Mouse (Mus musculus): ENCODE data around the gene Auh. TPM values are rescaled to one million over a fixed set of nuclear protein-coding genes. Genes with fewer than 3 reads are reported as not detected.

Gene Auh
- polyA plus RNA-seq, 1 experiment from 2014 or later = 26.8 TPM

- Histone ChIP-seq H3K27me3 (ENCODE audit: poor library complexity, severe bottlenecking) (no peaks in the 10 kb centered on the region), H3K36me3 (replicated peaks) (0 out of 2 replicates have a peak, but pooled peaks cover 6% of the 10 kb centered on the region), H3K4me1 (peaks cover 31% of the 10 kb centered on the region), H3K9me3 (no peaks in the 10 kb centered on the region), H3K27ac (no peak overlapping the region), H3K4me3 (no peak overlapping the region)
- DNase-seq (ENCODE audit: extremely low spot score, low spot score) = no peak
- WGBS = 71% methylated on average over 10 of the region's 10 CpGs
These were observed 37.4 kb downstream of the Auh start for GRCm38 (mm10) chr13:52892065-52892503.

DNA sequence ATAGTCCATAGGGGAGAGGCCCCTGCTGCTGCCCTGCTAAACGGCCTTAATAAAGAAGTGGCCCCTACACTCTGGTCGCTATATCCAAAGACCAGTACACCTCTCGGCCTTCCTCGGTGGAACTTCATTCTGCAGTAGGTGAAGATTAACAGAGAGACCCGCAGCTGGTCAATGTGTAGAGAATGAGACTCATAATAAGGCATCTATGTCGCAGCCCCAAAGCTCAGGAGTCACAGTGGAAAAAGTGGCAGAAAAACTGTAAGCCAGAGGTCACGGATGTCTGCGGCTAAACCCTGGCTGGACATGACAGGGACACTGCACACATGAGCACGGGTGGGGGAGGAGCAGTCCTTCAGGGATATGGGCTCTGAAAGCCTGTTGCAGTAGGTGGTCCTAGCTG lies 39.2 kb downstream of the Auh start:
- DNase-seq (ENCODE audit: extremely low spot score, low spot score) = no peak

GRCm38 (mm10) chr13:52886779-52887178 lies 42.7 kb downstream of the Auh start:
- no peak for DNase-seq (ENCODE audit: extremely low spot score, low spot score)
- 90% methylated on average over 7 of the region's 7 CpGs for WGBS
- H3K27me3 ChIP-seq (ENCODE audit: poor library complexity, severe bottlenecking) = no peaks in the 10 kb centered on the region
- H3K27ac ChIP-seq = no peak overlapping the region
- H3K36me3 ChIP-seq (replicated peaks) = no peaks in the 10 kb centered on the region
- peaks cover 30% of the 10 kb centered on the region for H3K4me1 ChIP-seq
- H3K9me3 ChIP-seq = no peaks in the 10 kb centered on the region
- no peak overlapping the region for H3K4me3 ChIP-seq

More for the DNA sequence above, 39.2 kb downstream of the Auh start:
- no peaks in the 10 kb centered on the region for H3K36me3 ChIP-seq (replicated peaks)
- H3K27me3 ChIP-seq (ENCODE audit: poor library complexity, severe bottlenecking) = no peaks in the 10 kb centered on the region
- no peaks in the 10 kb centered on the region for H3K9me3 ChIP-seq
- no peak overlapping the region for H3K27ac ChIP-seq
- no peak overlapping the region for H3K4me3 ChIP-seq
- peaks cover 31% of the 10 kb centered on the region for H3K4me1 ChIP-seq
- WGBS = 88% methylated on average over 9 of the region's 9 CpGs

GRCm38 (mm10) chr13:52883960-52884326 lies 45.5 kb downstream of the Auh start:
- Histone ChIP-seq H3K4me1 (peaks cover 27% of the 10 kb centered on the region), H3K27ac (no peak overlapping the region), H3K36me3 (replicated peaks) (no peaks in the 10 kb centered on the region), H3K9me3 (no peaks in the 10 kb centered on the region), H3K4me3 (no peak overlapping the region), H3K27me3 (ENCODE audit: poor library complexity, severe bottlenecking) (no peaks in the 10 kb centered on the region)
- 79% methylated on average over 4 of the region's 4 CpGs for WGBS
- DNase-seq (ENCODE audit: extremely low spot score, low spot score) = no peak

DNA sequence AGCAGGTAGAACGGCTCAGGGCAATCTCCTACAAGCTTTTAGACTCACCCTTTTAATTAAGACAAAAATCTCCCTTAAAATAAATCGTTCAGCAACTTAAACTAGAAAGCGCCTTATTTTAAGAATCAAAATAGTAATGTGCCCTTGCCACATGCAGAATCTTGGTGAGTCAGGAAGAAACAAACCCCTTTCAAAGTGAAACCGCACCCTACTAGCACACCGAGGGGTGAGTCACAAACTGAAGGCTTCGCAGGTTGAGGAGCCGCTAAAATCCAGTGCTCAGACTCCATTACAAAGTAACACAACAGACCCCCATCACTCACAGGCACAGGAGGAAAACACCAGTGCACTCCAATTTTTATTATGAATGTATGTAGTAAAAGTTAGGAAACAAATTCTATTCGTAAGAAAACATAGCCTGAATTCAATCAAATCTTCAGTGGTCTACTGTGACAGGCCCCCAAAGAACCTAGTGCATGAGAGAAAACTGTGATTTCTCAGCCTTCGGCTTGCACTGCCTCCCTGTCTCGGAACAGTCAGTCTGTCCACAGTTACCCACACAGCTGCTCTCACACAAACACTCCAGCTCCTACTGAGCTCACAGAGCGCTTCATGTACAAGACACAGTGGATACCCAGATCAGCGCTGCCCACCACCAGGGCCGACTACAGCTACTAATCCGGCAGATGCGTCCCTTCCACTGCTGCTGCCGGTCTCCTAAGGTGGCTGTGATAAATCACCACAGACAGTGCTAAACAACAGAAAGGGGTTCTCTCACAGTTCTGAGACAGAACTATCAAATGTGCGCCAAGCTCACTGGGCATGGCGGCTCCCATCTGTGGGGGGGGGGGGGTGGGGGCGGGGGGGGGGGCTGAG lies 46.2 kb downstream of the Auh start:
- no peak for DNase-seq (ENCODE audit: extremely low spot score, low spot score)
- H3K27ac ChIP-seq = no peak overlapping the region
- H3K4me3 ChIP-seq = no peak overlapping the region
- no peaks in the 10 kb centered on the region for H3K9me3 ChIP-seq
- 82% methylated on average over 18 of the region's 19 CpGs for WGBS
- H3K27me3 ChIP-seq (ENCODE audit: poor library complexity, severe bottlenecking) = no peaks in the 10 kb centered on the region
- H3K36me3 ChIP-seq (replicated peaks) = no peaks in the 10 kb centered on the region
- H3K4me1 ChIP-seq = peaks cover 31% of the 10 kb centered on the region

DNA sequence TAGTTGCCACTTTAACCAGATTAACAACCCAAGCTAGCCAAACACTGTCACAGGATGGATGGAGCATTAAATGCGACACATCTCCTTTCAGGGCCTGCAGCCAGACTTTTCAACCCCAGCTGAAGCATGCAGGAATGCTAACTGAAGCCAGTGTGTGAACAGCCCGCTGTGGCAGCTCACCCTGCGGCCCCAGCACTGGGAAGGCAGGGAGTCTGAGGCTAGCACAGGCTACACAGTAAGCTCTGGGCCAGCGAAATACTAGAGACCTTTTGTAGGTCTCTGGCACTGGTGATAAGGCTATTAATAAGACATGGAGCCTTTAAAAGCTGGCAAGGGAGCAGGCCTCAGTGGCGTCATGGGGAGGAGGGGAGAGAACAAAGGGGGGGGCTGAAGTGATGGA lies 49.1 kb downstream of the Auh start:
- WGBS = 50% methylated on average over 5 of the region's 5 CpGs
- peaks cover 25% of the 10 kb centered on the region for H3K4me1 ChIP-seq
- H3K4me3 ChIP-seq = no peak overlapping the region
- no peak overlapping the region for H3K27ac ChIP-seq
- no peak for DNase-seq (ENCODE audit: extremely low spot score, low spot score)
- no peaks in the 10 kb centered on the region for H3K36me3 ChIP-seq (replicated peaks)
- no peaks in the 10 kb centered on the region for H3K9me3 ChIP-seq
- no peaks in the 10 kb centered on the region for H3K27me3 ChIP-seq (ENCODE audit: poor library complexity, severe bottlenecking)

DNA sequence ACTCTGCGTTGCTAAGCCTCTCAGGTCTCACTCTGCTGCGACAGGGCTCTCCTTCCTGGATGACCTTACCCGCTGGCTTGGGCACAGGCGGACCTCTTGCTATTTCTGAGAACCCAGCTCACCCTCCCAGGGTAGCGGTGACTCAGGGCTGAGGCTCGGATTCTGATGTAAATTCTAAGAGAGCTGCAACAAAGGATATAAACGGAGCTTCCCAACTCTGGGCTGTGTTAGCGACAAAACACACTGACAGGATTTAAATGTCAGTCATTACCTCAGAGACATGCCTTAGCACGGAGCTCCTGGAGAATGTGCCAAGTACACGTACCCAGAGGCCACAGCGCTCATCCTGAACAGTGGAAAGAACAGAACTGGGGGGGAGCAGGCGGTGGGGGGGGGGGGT lies 49.6 kb downstream of the Auh start:
- no peaks in the 10 kb centered on the region for H3K9me3 ChIP-seq
- no peaks in the 10 kb centered on the region for H3K27me3 ChIP-seq (ENCODE audit: poor library complexity, severe bottlenecking)
- H3K27ac ChIP-seq = peak overlapping the region; percentile 44
- H3K36me3 ChIP-seq (replicated peaks) = no peaks in the 10 kb centered on the region
- no peak overlapping the region for H3K4me3 ChIP-seq
- H3K4me1 ChIP-seq = peaks cover 25% of the 10 kb centered on the region
- DNase-seq (ENCODE audit: extremely low spot score, low spot score) = no peak
- 41% methylated on average over 12 of the region's 12 CpGs for WGBS

- Histone ChIP-seq H3K27ac (peak overlapping the region; percentile 44), H3K27me3 (ENCODE audit: poor library complexity, severe bottlenecking) (no peaks in the 10 kb centered on the region), H3K4me3 (no peak overlapping the region), H3K36me3 (replicated peaks) (no peaks in the 10 kb centered on the region), H3K4me1 (peaks cover 25% of the 10 kb centered on the region), H3K9me3 (no peaks in the 10 kb centered on the region)
- DNase-seq (ENCODE audit: extremely low spot score, low spot score) = no peak
- 80% methylated on average over 9 of the region's 9 CpGs for WGBS
These were observed 50.2 kb downstream of the Auh start for GRCm38 (mm10) chr13:52879291-52879690.

- 0 out of 2 replicates have a peak overlapping the region, but pooled peaks have one; percentile 44 for H3K27ac ChIP-seq
- no peaks in the 10 kb centered on the region for H3K27me3 ChIP-seq (ENCODE audit: poor library complexity, severe bottlenecking)
- WGBS = 58% methylated on average over 7 of the region's 7 CpGs
- H3K9me3 ChIP-seq = no peaks in the 10 kb centered on the region
- H3K4me3 ChIP-seq = no peak overlapping the region
- DNase-seq (ENCODE audit: extremely low spot score, low spot score) = no peak
- no peaks in the 10 kb centered on the region for H3K36me3 ChIP-seq (replicated peaks)
- H3K4me1 ChIP-seq = peaks cover 24% of the 10 kb centered on the region
These were observed 50.7 kb downstream of the Auh start for GRCm38 (mm10) chr13:52878823-52879222.

DNA sequence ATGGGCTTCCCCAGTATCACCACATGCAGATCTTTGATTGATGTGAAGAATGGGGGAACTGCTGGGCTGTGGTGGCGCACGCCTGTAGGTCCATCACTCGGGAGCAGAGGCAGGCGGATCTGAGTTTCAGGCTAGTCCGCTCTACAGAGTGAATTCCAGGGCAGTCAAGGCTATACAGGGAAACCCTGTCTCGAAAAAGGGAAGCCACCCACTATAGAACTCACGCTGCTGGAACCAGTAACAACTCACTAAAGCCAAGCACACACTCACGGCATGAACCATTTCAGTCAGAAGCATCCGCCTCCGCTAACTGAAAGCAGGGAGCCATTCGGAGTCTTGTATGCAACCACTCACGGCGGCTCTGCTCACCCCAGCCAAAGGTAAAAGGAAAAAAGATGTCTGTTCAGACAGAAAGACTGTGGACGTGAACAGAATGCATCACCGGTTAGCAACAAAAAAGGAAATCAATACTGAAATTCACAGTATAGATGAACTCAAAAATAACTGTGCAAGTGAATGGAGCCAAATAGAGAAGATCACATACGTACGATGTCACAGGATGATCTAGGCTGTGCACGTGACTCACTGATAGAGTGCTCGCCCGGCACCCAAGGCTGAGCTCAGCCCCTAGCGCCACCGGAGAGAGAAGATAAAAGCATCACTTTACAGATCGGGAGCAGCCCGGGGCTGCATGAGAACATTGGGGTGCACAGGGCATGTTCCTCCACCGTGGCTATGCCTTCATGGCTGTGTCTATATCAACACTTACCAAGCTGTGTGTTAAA lies 53.7 kb downstream of the Auh start:
- WGBS = 85% methylated on average over 25 of the region's 25 CpGs
- H3K36me3 ChIP-seq (replicated peaks) = no peaks in the 10 kb centered on the region
- no peaks in the 10 kb centered on the region for H3K27me3 ChIP-seq (ENCODE audit: poor library complexity, severe bottlenecking)
- peaks cover 21% of the 10 kb centered on the region for H3K4me1 ChIP-seq
- H3K9me3 ChIP-seq = no peaks in the 10 kb centered on the region
- no peak overlapping the region for H3K27ac ChIP-seq
- no peak overlapping the region for H3K4me3 ChIP-seq
- no peak for DNase-seq (ENCODE audit: extremely low spot score, low spot score)

- 89% methylated on average over 6 of the region's 6 CpGs for WGBS
These were observed 54.4 kb downstream of the Auh start for GRCm38 (mm10) chr13:52875089-52875488.

DNA sequence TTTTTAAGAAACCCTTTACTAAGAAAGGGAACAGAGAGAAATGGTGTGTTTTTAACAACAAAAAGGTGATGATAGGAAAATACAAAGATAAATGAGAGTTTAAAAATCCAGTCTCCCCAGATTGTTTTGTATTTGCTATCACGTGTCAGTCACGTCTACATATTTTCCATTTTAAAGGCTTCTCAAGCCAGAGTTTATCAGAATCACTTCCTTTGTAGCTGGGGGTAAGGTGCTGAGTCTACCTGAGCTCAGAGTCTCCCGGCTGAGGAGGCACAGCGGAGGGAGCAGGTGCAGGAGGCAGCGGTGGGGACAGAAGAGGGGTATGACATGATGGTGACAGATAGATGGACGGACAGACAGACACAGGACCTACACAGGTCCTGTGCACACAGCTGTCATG lies 55.1 kb downstream of the Auh start:
- Histone ChIP-seq H3K4me1 (peaks cover 8% of the 10 kb centered on the region), H3K36me3 (replicated peaks) (no peaks in the 10 kb centered on the region), H3K9me3 (no peaks in the 10 kb centered on the region), H3K4me3 (no peak overlapping the region), H3K27ac (no peak overlapping the region), H3K27me3 (ENCODE audit: poor library complexity, severe bottlenecking) (no peaks in the 10 kb centered on the region)
- no peak for DNase-seq (ENCODE audit: extremely low spot score, low spot score)
- 88% methylated on average over 6 of the region's 6 CpGs for WGBS

More at GRCm38 (mm10) chr13:52875089-52875488, 54.4 kb downstream of the Auh start:
- H3K9me3 ChIP-seq = no peaks in the 10 kb centered on the region
- no peak overlapping the region for H3K27ac ChIP-seq
- H3K4me3 ChIP-seq = no peak overlapping the region
- no peaks in the 10 kb centered on the region for H3K27me3 ChIP-seq (ENCODE audit: poor library complexity, severe bottlenecking)
- H3K4me1 ChIP-seq = peaks cover 15% of the 10 kb centered on the region
- no peak for DNase-seq (ENCODE audit: extremely low spot score, low spot score)
- no peaks in the 10 kb centered on the region for H3K36me3 ChIP-seq (replicated peaks)

DNA sequence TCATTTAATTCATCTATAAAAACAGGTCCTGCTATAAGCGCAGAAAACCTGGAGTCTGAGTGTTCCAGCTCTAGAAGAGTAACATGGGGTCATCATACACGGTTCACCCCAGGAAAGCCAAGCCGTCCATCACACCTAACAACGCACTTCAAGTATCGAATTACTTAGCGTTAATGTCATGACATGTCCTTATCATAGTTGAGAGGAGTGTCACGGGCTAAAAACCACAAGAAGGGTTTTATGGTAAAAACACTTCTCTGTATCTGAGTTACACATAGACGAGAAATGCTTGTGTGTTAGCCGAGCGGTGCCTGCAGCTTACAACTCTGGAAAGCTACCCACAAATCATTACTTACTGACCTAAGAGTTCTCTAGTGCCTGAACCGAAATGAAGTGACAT lies 55.6 kb downstream of the Auh start:
- peaks cover 4% of the 10 kb centered on the region for H3K4me1 ChIP-seq
- no peak overlapping the region for H3K27ac ChIP-seq
- no peak overlapping the region for H3K4me3 ChIP-seq
- no peaks in the 10 kb centered on the region for H3K9me3 ChIP-seq
- no peaks in the 10 kb centered on the region for H3K27me3 ChIP-seq (ENCODE audit: poor library complexity, severe bottlenecking)
- no peak for DNase-seq (ENCODE audit: extremely low spot score, low spot score)
- H3K36me3 ChIP-seq (replicated peaks) = no peaks in the 10 kb centered on the region
- WGBS = 89% methylated on average over 11 of the region's 11 CpGs

All from forebrain, embryonic 10.5 days (tissue).